Mouse (Mus musculus): ENCODE measurements around the gene Sgcd. TPM values are rescaled to one million over a fixed set of nuclear protein-coding genes. Genes with fewer than 3 reads are reported as not detected.

Sgcd gene
- polyA plus RNA-seq, 1 experiment from 2014 or later, result 4.8 TPM

DNA sequence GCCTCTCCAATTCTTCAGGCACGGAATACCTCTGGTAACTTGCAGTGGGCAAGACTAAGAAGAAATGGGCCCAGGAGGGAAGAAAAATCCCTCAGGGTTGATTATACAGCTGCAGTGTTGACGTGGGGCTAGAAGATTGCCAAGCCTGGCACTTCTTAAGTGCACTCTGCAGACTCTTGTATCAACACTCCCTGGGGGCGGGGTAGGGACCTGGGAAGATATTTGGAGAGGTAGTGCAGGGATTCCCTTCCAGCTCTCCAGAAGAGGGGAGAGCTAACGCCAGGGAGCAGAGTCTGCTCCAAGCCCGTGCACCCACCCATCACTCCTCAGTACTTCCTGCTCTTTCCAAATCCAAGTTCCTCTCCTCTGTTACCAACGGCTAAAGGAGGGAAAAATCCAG is 967.9 kb downstream of the Sgcd start:
- 59% methylated on average over 6 of the region's 6 CpGs for WGBS
- H3K4me3 ChIP-seq (ENCODE audit: low read length), result no peak overlapping the region
- H3K9ac ChIP-seq (ENCODE audit: low read depth, low read length), result no peak overlapping the region
- no peak overlapping the region for H3K27ac ChIP-seq (ENCODE audit: low read depth, low read length)
- H3K36me3 ChIP-seq (ENCODE audit: control insufficient read depth, insufficient read depth, low read length), result no peaks in the 10 kb centered on the region
- H3K27me3 ChIP-seq (replicated peaks; ENCODE audit: control insufficient read depth, insufficient read depth, low read length), result no peaks in the 10 kb centered on the region
- H3K4me2 ChIP-seq (ENCODE audit: low read length), result no peak overlapping the region
- H3K9me3 ChIP-seq (ENCODE audit: control insufficient read depth, low read length), result no peaks in the 10 kb centered on the region
- H3K4me1 ChIP-seq (ENCODE audit: control insufficient read depth, insufficient read depth, low read depth, low read length), result no peaks in the 10 kb centered on the region
- ATAC-seq, result no peak

DNA sequence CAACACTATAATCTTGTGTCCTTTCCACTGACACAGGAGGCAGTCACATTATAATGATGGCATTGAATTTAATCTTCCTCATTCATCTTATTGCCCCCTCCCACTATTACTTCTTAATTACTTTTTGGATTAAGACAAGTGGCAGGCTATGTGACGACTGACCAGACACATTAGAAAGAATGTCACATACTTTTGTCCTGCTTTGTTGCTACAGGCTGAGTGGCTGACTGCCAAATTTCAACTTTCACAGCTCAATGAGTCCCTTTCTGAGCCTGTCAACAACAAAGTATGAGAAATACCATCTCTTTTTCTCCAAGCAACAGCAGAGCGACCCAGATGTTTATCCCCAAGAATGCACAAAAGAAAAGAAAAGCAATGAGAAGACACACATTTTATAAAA is 970.6 kb downstream of the Sgcd start:
- Histone ChIP-seq H3K27ac (ENCODE audit: low read depth, low read length) (no peak overlapping the region), H3K9ac (ENCODE audit: low read depth, low read length) (no peak overlapping the region), H3K36me3 (ENCODE audit: control insufficient read depth, insufficient read depth, low read length) (no peaks in the 10 kb centered on the region), H3K27me3 (replicated peaks; ENCODE audit: control insufficient read depth, insufficient read depth, low read length) (no peaks in the 10 kb centered on the region), H3K4me3 (ENCODE audit: low read length) (no peak overlapping the region), H3K4me1 (ENCODE audit: control insufficient read depth, insufficient read depth, low read depth, low read length) (no peaks in the 10 kb centered on the region), H3K4me2 (ENCODE audit: low read length) (no peak overlapping the region), H3K9me3 (ENCODE audit: control insufficient read depth, low read length) (no peaks in the 10 kb centered on the region)
- WGBS, result 26% methylated on average over 2 of the region's 2 CpGs
- ATAC-seq, result peak; percentile 81

DNA sequence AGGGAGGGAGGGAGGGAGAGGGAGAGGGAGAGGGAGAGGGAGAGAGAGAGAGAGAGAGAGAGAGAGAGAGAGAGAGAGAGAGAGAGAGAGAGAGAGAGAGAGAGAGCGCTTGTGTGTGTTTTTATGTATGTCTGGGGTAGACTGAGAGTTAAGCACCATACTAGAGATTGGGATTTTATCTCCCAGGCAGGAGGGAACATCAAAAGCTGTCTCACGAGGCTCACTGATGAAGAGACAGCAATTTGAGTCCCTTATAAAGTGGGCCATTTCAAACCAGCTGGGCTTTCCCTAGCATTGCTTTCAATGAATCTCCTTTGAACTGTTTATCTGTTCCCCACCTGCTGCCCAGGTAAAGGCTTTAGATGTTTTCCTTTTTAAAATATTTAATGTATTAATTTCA is 973.1 kb downstream of the Sgcd start:
- Histone ChIP-seq H3K27ac (ENCODE audit: low read depth, low read length) (no peak overlapping the region), H3K36me3 (ENCODE audit: control insufficient read depth, insufficient read depth, low read length) (no peaks in the 10 kb centered on the region), H3K9me3 (ENCODE audit: control insufficient read depth, low read length) (no peaks in the 10 kb centered on the region), H3K4me3 (ENCODE audit: low read length) (no peak overlapping the region), H3K9ac (ENCODE audit: low read depth, low read length) (no peak overlapping the region), H3K27me3 (replicated peaks; ENCODE audit: control insufficient read depth, insufficient read depth, low read length) (no peaks in the 10 kb centered on the region), H3K4me1 (ENCODE audit: control insufficient read depth, insufficient read depth, low read depth, low read length) (no peaks in the 10 kb centered on the region), H3K4me2 (ENCODE audit: low read length) (no peak overlapping the region)
- WGBS, result 34% methylated on average over 2 of the region's 2 CpGs
- ATAC-seq, result 0 out of 2 replicates have a peak, but pooled peaks have one; percentile 17

DNA sequence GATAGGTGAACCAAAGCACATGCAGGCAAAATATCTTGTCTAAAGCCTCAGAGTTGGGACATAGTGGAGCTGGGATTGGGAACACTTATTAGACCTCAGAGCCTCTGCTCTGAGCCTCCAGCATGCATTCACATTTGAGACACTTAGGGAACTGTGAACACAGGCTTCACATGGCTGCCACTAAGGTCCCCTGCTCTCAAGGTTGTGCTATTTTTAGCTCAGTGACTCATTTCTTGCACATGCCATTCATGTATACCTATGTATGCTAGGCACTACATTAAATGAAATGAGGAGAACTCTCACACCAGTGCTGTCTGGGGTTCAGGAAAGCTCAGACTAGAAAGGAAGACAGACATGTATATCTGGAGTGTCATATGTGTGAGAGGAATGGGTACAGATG is 974.5 kb downstream of the Sgcd start:
- Histone ChIP-seq H3K4me2 (ENCODE audit: low read length) (no peak overlapping the region), H3K36me3 (ENCODE audit: control insufficient read depth, insufficient read depth, low read length) (no peaks in the 10 kb centered on the region), H3K4me1 (ENCODE audit: control insufficient read depth, insufficient read depth, low read depth, low read length) (no peaks in the 10 kb centered on the region)

DNA sequence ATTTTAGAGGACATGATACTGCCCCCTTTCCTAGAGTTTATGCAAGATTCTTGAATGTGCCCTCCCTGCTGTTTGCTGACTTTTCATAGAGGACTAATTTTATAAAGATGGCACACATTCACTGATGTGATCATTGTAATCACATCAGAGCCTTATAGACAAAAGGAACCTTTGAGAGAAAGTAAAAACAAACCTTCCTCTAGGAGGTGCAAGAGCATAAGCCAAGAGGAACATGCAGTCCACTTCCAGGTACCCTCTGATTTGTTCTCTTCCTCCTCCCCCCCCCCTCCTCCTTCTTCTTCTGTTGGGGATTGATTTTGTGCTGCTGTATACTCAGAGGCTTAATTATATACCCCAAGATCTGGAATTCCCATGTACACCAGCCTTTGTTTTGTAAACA is 978.6 kb downstream of the Sgcd start:
- no peaks in the 10 kb centered on the region for H3K4me1 ChIP-seq (ENCODE audit: control insufficient read depth, insufficient read depth, low read depth, low read length)
- no peak overlapping the region for H3K27ac ChIP-seq (ENCODE audit: low read depth, low read length)
- H3K9ac ChIP-seq (ENCODE audit: low read depth, low read length), result no peak overlapping the region
- H3K4me3 ChIP-seq (ENCODE audit: low read length), result no peak overlapping the region
- no peaks in the 10 kb centered on the region for H3K27me3 ChIP-seq (replicated peaks; ENCODE audit: control insufficient read depth, insufficient read depth, low read length)
- H3K36me3 ChIP-seq (ENCODE audit: control insufficient read depth, insufficient read depth, low read length), result no peaks in the 10 kb centered on the region
- H3K4me2 ChIP-seq (ENCODE audit: low read length), result no peak overlapping the region
- no peaks in the 10 kb centered on the region for H3K9me3 ChIP-seq (ENCODE audit: control insufficient read depth, low read length)
- no peak for ATAC-seq

More for the DNA sequence above, 974.5 kb downstream of the Sgcd start:
- Histone ChIP-seq H3K9me3 (ENCODE audit: control insufficient read depth, low read length) (no peaks in the 10 kb centered on the region), H3K9ac (ENCODE audit: low read depth, low read length) (no peak overlapping the region), H3K27me3 (replicated peaks; ENCODE audit: control insufficient read depth, insufficient read depth, low read length) (no peaks in the 10 kb centered on the region), H3K27ac (ENCODE audit: low read depth, low read length) (no peak overlapping the region), H3K4me3 (ENCODE audit: low read length) (no peak overlapping the region)
- ATAC-seq, result no peak

DNA sequence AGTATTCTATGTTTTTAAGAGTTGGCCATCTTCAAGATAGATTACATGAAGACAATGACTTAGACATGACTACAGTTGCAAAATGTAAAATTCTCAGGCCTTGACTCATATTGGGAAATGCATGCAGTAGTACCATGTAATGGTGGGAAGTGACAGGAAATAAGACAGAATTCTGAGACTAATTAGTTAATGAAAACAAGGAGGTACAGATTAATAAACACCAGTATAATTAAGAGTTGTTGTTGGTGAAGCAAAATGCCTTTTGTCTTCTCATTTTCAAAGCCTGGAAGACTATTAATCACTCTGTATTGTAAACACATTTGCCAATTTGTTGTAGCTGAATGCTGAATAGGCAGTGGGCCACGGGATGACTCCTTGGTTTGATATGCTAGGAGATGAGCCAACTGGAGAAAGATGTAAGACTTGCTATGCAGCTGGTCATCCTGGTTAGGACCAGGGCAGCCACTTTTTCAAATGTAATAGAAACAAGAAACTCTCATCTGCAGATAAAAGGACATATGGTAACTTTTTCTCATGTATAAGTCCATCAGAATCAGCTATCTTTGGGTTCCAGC is 983.4 kb downstream of the Sgcd start:
- Histone ChIP-seq H3K4me1 (ENCODE audit: control insufficient read depth, insufficient read depth, low read depth, low read length) (no peaks in the 10 kb centered on the region), H3K9me3 (ENCODE audit: control insufficient read depth, low read length) (no peaks in the 10 kb centered on the region), H3K4me3 (ENCODE audit: low read length) (no peak overlapping the region), H3K27ac (ENCODE audit: low read depth, low read length) (no peak overlapping the region), H3K27me3 (replicated peaks; ENCODE audit: control insufficient read depth, insufficient read depth, low read length) (no peaks in the 10 kb centered on the region), H3K4me2 (ENCODE audit: low read length) (no peak overlapping the region), H3K36me3 (ENCODE audit: control insufficient read depth, insufficient read depth, low read length) (no peaks in the 10 kb centered on the region), H3K9ac (ENCODE audit: low read depth, low read length) (no peak overlapping the region)
- 64% methylated on average over 1 of the region's 1 CpGs for WGBS
- ATAC-seq, result no peak

DNA sequence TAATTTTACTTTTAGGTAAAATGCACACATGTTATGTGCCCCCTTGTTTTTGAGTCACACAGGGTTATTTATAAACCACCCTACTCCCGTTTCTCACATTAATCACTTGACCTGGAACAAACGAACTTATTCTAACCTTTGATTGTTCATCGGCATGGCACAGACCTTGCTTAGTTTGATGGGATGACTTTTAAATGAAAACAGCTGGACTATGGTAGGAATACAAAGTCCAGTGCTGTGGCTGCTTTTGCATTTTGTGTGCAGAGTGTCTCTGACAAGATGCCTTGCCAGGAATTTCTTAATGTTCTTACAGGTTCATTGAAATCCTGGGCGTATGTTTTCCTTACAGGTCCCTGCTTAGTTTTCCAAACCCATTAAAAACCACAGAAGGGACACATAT is 1049.5 kb downstream of the Sgcd start:
- H3K4me3 ChIP-seq (ENCODE audit: low read length), result no peak overlapping the region
- ATAC-seq, result no peak
- WGBS, result 31% methylated on average over 4 of the region's 4 CpGs
- no peaks in the 10 kb centered on the region for H3K9me3 ChIP-seq (ENCODE audit: control insufficient read depth, low read length)
- H3K4me1 ChIP-seq (ENCODE audit: control insufficient read depth, insufficient read depth, low read depth, low read length), result no peaks in the 10 kb centered on the region
- H3K27me3 ChIP-seq (replicated peaks; ENCODE audit: control insufficient read depth, insufficient read depth, low read length), result no peaks in the 10 kb centered on the region
- H3K4me2 ChIP-seq (ENCODE audit: low read length), result no peak overlapping the region
- H3K36me3 ChIP-seq (ENCODE audit: control insufficient read depth, insufficient read depth, low read length), result no peaks in the 10 kb centered on the region
- H3K27ac ChIP-seq (ENCODE audit: low read depth, low read length), result no peak overlapping the region
- H3K9ac ChIP-seq (ENCODE audit: low read depth, low read length), result no peak overlapping the region

DNA sequence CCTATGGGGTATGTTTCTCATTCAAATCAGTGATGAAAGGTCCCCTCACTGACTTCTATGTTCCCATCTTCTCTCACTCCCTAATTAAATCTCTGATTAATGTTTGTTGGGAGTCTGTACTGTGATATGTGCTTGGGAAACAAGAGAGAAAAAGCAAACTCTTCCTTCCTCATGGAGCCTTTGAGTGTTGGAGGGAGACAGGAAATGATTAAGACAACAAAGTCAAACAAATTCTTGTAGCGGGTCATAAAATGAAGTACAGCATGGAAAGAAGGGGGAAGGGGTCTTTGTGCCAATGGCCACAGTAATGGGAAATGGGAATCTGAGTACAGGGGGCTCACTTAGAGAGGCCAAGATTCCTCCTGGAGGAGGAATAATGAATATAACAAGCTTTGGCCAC is 1063.8 kb downstream of the Sgcd start:
- 81% methylated on average over 1 of the region's 1 CpGs for WGBS
- H3K9me3 ChIP-seq (ENCODE audit: control insufficient read depth, low read length), result no peaks in the 10 kb centered on the region
- H3K27ac ChIP-seq (ENCODE audit: low read depth, low read length), result no peak overlapping the region
- no peak overlapping the region for H3K9ac ChIP-seq (ENCODE audit: low read depth, low read length)
- ATAC-seq, result no peak
- H3K4me1 ChIP-seq (ENCODE audit: control insufficient read depth, insufficient read depth, low read depth, low read length), result no peaks in the 10 kb centered on the region
- H3K4me3 ChIP-seq (ENCODE audit: low read length), result no peak overlapping the region
- H3K27me3 ChIP-seq (replicated peaks; ENCODE audit: control insufficient read depth, insufficient read depth, low read length), result no peaks in the 10 kb centered on the region
- no peaks in the 10 kb centered on the region for H3K36me3 ChIP-seq (ENCODE audit: control insufficient read depth, insufficient read depth, low read length)
- H3K4me2 ChIP-seq (ENCODE audit: low read length), result no peak overlapping the region

DNA sequence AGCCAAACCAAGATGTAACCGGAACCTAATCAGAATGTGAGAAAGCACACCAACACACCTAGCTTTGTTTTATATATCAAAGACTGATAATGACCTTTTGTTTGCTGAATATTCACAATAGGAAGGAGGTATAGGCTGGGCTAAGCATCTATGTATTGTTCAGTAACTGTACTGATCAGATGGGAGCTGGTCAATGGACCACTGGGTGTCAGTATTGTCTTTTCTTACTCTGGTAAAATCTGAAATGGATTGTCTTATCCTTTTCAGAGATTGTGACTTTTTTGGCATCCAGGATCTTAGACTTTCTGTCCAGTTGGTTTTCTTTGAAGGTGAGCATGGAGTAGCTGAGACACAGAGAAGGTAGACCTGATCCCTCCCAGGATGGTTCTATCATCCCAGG is 1068.5 kb downstream of the Sgcd start:
- ATAC-seq, result peak; percentile 76; the same call in 1 of the 2 replicates
- H3K4me1 ChIP-seq (ENCODE audit: control insufficient read depth, insufficient read depth, low read depth, low read length), result no peaks in the 10 kb centered on the region
- no peak overlapping the region for H3K27ac ChIP-seq (ENCODE audit: low read depth, low read length)
- no peaks in the 10 kb centered on the region for H3K36me3 ChIP-seq (ENCODE audit: control insufficient read depth, insufficient read depth, low read length)
- H3K4me3 ChIP-seq (ENCODE audit: low read length), result no peak overlapping the region
- H3K4me2 ChIP-seq (ENCODE audit: low read length), result no peak overlapping the region
- H3K9me3 ChIP-seq (ENCODE audit: control insufficient read depth, low read length), result no peaks in the 10 kb centered on the region
- 78% methylated on average over 1 of the region's 1 CpGs for WGBS
- no peaks in the 10 kb centered on the region for H3K27me3 ChIP-seq (replicated peaks; ENCODE audit: control insufficient read depth, insufficient read depth, low read length)
- H3K9ac ChIP-seq (ENCODE audit: low read depth, low read length), result no peak overlapping the region

DNA sequence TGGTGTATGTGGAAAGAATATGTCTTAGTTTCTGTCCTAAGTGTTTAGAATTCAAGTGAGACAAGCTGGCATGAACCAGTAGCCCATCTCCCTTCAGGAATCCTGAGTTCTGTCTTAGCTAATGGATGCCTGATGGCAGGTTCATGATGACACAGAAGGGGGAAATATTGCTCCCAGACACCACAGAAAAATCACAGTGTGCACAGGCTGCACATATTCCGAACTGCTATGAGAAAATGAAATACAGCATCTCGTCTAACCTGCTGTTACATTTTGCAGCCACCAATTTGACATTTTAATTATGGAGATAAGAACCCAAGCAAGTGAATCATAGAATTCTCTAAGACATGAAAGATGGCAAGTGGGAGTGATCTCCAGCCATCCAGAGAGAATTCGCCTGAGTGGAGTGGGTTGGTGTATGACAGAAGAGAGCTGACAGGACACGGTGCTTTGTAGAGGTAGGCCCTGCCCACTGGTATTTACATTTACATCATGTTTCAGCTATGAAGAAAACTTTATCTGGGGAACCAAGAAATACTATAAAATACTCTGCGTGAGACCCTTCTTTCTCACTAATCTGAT is 1076.0 kb downstream of the Sgcd start:
- no peaks in the 10 kb centered on the region for H3K4me1 ChIP-seq (ENCODE audit: control insufficient read depth, insufficient read depth, low read depth, low read length)
- no peaks in the 10 kb centered on the region for H3K9me3 ChIP-seq (ENCODE audit: control insufficient read depth, low read length)
- no peak for ATAC-seq
- H3K27me3 ChIP-seq (replicated peaks; ENCODE audit: control insufficient read depth, insufficient read depth, low read length), result no peaks in the 10 kb centered on the region
- 84% methylated on average over 5 of the region's 5 CpGs for WGBS
- no peak overlapping the region for H3K27ac ChIP-seq (ENCODE audit: low read depth, low read length)
- no peaks in the 10 kb centered on the region for H3K36me3 ChIP-seq (ENCODE audit: control insufficient read depth, insufficient read depth, low read length)
- no peak overlapping the region for H3K4me3 ChIP-seq (ENCODE audit: low read length)
- no peak overlapping the region for H3K4me2 ChIP-seq (ENCODE audit: low read length)
- H3K9ac ChIP-seq (ENCODE audit: low read depth, low read length), result no peak overlapping the region
